Mouse (Mus musculus): ENCODE measurements around the gene Rab3il1.

Gene Rab3il1

DNA sequence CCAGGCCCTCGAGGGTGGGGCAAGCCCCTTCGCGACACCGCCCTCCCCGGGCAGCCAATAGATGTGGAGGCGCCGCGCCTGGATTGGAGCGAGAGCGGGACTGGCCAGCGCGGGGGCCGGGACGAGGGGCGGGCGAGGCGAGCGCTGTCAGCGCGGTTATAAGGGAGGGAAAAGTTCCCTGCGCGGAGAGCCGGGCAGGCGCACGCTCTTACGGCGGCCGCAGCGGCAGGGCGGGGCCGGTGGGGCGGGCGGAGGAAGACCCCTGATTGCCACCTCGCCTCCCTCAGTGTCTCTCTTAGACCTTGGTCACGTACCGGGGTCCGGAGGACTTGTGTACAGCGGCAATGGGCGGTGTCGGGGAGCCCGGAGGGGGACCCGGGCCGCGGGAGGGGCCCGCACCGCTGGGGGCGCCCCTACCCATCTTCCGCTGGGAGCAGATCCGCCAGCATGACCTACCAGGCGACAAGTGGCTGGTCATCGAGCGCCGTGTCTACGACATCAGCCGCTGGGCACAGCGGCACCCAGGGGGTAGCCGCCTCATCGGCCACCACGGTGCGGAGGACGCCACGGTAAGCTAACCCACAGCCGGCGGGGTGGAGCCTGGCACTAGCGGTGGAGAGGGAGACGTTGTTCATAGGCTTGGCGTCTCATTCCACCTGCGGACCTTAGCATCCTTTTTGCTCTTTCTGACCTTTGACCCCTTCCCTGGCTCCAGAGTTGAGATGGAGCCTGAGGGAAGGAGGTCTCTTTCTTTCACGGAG lies 40.1 kb downstream of the Rab3il1 start, which contains the start of gene Fads3:
Gene Fads3 (plus strand): TSS at position 182 of the 761 bp plus-strand sequence.
- DNase-seq (ENCODE audit: low spot score): peak; percentile 92

DNA sequence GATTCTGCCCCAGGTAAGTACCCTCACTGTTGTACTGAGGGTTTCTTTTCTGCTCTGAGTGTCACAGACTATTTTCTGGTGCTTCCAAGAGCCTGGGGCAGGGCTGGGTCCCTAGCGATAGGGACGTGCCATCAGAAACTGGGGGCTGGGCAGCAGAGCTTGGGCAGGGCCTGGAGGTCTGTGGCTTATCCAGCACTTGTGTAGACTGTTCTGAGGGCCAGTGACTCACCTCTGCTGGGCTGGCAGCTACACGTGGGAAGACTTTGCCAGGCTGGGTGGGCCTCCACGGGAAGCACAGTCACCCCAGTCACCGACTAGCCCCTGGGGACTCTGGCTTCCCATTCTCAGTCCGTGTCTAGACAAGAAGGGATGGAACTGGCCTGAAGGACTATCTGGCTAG lies 40.8 kb downstream of the Rab3il1 start:
- DNase-seq (ENCODE audit: low spot score): no peak

DNA sequence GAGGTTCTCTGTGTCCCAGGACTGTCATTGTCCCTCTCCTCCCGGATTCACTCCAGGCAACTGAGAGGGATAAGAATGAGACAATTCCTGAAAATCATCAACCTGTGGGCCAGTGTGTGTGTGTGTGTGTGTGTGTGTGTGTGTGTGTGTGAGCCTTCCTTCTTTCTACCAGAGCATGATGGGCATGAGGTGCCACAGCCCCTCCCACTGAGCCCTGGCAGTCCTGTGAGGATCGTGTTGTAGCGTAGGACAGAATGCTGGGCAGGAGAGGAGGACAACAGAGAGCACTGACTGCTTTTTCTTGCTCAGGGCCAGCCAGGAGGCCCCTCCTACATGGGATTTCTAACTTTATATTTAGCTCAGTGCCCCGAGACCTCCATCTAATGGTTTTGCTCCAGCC lies 41.3 kb downstream of the Rab3il1 start:
- no peak for DNase-seq (ENCODE audit: low spot score)

DNA sequence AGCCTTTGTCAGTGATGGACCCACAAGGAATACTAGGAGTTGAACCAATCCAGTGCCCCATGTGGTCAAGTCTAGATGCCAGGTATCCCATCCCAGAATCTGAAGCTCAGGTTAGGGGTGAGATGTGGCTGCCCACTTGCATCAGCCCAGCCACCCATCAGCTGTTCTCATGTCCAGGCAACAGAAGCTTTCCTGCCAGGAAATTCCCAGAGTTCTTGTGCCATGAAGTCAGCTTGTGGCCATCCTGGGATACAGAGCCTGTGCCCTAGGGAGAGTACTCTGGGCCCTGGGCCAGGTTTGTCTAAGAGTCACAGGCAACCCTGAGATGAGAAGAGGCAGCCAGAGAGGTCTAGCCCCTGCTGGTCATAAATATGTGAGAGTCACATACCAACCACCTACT lies 42.2 kb downstream of the Rab3il1 start:
- DNase-seq (ENCODE audit: low spot score): peak; percentile 78

DNA sequence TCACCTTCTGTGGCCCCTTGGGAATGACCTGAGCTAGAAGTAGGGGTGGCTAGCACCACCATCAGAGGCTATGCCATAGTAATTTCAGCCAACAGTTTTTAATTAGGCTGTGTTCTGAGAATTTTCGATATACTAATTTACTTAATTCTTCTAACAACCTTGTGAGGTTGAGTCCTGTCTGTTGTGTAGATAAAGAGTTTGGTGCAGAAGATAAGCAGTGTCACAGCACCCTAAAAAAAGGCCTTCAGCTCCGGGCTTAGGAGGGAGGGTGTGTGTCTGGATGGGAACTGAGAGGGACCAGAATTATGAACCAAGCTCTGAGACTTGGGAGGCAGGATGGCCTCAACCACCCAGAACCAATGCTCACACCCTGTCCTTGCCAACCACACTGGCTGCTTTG lies 44.2 kb downstream of the Rab3il1 start:
- DNase-seq (ENCODE audit: low spot score): no peak

DNA sequence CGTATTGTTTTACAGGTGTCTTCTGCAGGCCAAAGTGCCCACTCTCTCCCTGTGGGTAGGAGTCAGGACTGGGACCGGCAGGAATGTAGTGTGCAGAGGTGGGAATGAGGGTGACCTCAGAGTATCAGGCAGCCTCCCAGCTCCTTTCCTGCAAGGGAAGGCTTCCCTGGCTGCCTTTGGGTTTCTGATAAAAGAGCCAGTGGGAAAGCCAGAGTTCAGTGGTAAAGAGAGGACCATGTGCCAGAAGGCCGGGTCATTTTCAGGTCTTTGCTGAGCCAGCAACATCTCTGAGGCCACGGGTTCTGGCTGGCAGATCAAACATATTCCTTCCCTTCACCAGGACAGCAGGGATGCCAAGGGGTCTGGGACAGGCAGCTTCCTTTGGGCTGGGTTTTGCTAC lies 44.9 kb downstream of the Rab3il1 start:
- no peak for DNase-seq (ENCODE audit: low spot score)

DNA sequence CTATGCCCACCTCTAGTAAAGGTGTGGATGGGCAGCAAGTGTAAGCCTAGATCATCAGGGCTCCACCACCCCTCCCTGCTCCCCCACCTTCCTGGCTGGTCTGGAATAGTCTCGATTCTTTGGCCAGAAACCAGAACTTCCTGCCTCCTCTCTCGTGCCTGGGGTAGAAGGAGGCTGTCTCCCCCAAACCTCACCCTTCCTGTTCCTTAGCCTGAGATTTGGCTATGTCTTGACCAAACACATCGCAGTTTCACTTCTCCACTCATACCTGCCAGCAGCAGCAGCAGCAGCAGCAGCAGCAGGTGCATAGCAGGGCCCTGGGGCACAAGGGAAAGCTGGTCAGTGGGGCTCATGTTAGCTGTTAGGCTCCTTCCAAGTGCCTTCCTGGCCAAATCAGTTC lies 45.5 kb downstream of the Rab3il1 start:
- DNase-seq (ENCODE audit: low spot score): no peak

DNA sequence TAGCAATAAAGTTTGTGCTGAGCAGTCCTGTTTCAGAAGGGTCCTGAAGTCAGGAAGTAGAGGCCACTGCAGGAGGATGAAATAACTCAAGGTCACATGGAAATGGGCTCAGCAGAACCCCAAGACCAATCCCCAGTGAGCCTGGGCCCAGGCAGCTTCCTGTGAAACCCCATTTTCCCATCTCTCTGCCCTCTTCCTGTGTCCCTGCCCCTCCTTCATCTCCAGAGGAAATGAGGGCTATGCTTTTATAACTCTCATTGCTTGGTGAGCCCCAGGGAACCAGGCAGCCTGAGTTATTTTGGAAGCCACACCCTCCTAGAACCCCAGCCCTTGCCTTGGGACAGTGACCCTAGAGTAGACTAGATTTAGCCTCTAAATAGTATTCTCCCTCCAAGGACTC lies 48.1 kb downstream of the Rab3il1 start:
- DNase-seq (ENCODE audit: low spot score): no peak

DNA sequence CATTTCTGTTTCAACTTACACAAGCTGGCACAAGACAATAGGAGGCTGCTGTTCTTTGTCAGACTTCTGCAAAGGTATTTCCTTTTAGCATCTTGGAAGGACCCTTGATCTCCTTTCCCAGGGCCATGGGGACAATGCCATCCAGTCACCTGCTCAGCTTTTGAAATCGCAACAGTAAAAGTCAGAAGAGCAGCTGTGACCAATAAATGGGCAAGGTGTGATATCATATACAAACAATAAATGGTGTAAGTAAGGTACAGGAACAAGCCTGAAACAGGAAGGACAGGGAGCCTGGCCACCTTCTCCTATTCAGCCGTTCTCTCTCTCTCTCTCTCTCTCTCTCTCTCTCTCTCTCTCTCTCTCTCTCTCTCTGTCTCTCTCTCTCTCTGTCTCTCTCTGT lies 49.0 kb downstream of the Rab3il1 start:
- DNase-seq (ENCODE audit: low spot score): no peak

DNA sequence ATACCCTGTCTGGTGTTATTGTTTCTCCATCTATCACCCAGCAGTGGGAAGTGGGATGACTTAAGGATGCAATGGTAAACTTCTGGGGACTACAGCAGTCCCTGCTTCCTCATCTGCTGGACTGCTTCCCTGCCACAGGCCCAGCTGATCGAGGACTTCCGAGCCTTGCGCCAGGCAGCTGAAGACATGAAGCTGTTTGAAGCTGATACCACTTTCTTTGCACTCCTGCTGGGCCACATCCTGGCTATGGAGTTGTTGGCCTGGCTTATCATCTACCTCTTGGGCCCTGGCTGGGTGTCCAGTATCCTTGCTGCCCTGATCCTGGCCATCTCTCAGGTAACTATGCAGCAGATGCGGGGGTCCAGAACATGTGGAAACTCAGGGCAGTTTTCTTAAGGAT lies 51.2 kb downstream of the Rab3il1 start:
- no peak for DNase-seq (ENCODE audit: low spot score)

DNA sequence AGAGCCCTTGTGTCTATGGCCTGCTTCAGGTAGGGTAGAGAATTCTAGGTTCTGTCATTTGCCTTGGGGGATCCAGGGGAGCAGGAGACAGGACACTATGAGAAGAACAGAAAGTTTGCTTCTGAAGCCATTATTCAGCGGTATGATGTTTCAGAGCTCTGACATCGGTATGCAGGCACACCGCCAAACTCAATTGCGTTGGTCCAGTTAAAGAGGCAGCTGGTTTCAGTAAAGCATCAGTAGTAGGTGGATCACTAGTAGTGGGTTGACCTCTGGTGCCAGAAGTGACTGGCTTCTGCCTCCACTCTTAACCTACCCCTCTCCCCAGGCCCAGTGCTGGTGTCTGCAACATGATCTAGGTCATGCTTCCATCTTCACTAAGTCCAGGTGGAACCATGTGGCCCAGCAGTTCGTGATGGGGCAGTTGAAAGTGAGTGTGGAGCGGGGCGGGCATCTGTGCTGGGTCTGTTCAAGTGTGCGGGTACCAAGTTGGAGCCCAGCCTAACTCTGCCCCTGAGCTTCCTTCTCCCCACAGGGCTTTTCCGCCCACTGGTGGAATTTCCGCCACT lies 52.3 kb downstream of the Rab3il1 start:
- no peak for DNase-seq (ENCODE audit: low spot score)

DNA sequence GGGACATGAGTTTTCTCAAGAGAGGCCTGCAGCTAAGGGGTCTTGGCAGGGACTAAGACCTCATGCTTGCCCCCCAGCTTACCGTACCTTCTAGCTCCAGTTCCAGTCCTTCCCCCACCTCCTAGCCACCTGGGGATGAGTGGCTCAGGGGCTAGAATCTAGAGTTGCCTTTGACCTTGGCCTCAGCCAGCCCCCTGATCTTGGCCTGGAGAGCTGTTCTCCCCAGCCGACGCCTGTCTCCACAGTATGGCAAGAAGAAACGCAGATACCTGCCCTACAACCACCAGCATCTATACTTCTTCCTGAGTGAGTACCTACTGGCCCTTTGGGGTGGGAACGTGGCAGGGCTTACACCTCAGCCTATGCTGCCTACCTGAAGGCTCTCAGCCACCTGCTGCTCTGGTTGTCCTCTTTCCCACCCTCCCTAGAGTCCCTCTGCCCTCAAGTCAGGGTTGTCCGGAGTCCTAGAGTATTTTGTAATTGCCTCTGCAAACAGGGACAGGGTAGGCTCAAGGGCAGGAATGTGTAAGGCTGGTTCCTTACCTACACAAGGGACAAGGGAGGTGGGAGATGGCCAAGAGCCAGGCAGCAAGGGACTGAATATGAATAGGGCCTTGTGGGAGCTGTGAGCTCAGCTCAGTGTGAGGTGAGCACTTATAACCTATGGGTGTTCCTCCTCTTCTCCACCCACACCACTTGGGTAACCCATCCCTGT lies 53.0 kb downstream of the Rab3il1 start:
- DNase-seq (ENCODE audit: low spot score): no peak

DNA sequence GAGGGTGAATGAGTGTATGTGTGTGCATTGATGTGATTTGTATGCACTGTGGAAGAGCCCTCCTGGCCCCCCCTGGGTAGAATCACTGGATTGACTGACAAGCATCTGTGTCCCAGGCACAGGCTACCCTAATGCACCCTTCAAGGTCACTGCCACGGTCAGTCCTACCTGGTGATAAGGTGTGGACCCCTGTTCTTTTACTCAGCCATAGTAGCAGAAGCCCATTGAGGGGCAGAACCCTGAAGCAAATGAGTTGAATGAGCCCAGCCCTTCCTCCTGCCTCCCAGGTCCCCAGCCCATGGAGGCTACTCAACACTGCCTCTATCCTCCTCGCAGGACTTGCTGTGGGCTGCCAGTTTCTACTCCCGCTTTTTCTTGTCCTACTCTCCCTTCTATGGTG lies 53.8 kb downstream of the Rab3il1 start:
- DNase-seq (ENCODE audit: low spot score): no peak

DNA sequence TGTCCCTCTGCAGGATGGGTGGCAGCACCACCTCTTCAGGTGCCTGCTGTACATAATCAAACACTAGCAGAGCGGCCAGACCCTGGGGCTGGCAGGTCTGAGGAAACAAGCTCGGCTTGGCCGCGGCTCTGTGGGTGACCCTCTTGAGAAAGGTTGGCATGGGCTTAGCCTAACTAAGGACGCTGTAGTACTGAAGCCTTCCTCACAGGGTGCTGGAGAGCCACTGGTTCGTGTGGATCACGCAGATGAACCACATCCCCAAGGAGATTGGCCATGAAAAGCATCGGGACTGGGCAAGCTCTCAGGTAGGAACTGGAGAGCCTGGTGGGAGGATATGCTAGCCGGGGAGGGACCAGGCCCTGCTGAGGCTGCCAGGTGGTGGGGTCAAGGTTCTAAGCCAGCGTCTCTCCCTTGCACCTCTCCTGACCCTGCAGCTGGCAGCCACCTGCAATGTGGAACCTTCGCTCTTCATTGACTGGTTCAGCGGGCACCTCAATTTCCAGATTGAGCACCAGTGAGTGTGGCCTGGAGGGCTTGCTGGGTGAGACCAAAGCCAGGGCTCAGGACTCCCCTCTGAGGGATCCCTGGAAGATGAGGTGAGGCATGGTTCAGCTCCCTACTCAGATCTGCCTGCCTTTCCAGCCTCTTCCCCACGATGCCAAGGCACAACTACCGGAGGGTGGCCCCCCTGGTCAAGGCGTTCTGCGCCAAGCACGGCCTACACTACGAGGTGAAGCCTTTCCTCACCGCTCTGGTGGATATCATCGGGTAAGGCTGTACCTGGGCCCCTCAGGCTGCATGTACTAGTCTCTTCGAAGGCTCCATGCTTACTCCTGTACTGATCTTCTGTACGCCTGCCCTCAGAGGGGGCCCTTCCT lies 54.6 kb downstream of the Rab3il1 start:
- no peak for DNase-seq (ENCODE audit: low spot score)

DNA sequence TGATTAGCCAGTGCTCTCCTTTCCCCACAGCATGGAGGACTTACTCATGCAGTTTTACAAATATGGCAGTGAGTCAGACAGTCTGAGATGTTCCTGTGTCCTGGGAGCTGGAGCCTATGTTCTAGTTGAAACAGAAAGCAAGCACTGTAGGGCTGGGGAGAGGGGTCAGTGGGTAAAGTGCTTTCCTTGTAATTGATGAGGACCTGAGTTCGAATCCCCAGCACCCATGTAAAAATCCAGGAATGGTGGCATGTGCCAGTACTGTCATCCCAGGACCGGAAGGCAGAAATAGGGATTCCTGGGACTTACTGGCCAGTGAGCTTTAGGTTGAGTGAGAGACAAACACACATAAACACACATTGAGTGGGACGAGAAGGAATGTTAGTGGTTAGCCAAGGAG lies 55.2 kb downstream of the Rab3il1 start:
- DNase-seq (ENCODE audit: low spot score): no peak

DNA sequence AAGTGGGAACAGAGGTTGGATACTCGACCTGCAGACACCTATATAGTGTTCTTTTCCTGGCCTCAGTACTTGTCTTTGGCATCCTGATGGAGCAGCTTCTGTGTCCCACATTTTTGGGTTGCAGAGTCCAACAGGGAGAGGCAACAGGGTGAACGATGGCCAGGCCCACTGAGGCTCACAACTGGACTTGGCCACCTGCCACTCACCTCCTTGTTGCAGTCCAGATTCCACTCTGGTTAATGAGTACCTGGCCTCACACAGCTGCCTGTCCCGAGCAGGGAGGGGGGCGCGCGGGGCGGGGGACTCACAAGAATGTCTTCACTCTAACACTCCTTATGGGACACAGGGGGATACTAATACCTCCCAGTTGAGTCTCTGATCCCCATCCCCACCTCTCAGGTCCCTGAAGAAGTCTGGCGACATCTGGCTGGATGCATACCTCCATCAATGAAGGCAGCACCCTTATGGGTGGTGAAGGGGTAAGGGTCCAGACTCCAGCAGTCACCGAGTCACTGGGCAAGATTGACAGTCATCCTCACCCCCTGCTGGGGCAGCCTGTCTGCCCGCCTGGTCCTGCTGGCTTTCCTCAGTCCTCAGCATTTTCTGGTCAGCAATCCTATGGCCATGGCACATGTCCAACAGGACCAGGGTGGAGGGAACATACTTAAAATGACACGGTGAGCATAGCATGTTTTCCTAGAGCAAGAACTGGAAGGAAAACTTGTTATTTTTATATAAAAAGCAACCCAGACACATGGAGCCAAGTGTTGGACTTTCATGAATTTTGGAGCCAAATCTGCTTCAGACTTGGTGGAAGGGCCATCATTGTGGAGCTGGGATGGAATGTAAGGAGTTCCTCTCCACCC lies 56.2 kb downstream of the Rab3il1 start:
- peak; percentile 48 for DNase-seq (ENCODE audit: low spot score)

DNA sequence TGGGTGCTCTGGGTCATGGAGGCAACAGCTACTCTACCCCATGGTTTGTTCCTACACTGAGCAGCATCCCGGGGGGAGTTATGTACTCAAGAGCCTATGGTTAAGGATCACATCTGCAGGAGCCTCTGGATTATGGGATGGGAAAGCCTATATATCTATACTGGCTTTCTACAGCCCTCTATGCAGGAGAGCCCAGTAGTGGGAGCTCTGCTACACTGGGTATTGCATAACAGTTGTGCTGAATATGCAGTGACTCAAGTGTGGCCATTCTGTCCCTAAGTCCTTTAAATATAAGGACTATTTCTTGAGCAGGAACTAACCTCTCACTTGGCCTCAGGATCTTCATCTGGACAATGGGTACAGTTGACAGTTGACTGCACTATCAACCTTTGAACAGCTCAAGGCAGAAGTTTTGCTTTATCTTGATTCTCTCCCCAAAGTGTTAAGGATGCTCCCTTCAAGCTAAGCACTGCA lies 56.9 kb downstream of the Rab3il1 start:
- DNase-seq (ENCODE audit: low spot score): no peak

DNA sequence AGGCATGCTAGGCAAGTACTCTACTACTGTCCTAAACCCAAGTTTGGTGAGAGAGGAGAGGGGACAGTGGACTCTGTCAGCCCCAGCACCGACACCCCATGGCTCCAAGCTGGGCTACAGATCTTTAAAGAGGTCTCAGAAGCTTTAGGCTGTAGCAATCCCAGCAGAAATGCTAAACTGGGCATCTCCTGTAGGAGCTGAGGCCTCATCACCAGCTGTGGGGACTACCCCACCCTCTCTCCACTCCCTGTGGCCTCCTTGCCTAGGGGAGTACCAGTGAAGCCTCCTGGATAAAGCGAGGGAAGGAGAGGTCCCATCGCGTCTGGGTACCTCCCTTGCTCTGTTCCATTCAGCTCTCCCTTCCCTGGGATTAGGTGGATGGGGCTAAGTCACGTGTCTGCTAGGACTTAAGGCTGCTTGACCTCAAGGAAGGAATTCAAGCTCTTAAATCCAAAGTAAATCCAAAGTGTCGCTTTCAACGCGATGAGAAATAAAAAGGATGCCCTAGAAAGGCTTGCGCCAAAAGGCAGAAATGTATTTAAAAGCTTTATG lies 57.5 kb downstream of the Rab3il1 start:
- DNase-seq (ENCODE audit: low spot score): no peak

DNA sequence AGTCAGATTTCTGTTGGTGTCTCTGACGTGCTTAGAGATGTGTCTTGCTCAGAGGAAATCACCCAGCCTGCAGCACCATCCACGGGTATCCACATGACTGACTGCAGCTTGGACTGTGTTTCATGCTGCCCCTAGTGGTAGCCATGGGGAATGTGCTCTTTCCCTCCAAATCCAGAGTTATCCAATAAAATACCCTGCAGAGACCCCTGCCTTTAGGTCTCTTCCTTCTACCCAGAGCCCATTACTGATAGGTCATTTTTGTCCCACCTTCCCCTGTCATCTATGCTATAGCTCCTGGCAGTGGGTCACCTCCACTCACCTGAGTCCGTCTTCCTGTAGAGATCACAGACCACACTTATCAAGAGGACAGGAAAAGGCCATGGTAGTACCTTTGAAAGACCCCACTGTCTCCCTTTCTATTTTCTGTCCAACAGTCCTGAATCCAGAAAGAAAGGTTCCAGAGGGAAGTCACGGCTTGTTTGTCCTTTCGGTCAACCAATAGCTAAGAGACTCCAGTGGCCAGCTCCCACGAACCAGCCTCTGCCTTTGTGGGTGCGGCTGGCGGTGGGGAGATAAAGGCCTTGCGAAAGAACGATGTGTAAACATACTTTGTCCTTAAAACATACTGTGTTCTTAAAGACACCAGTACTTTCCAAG lies 58.6 kb downstream of the Rab3il1 start:
- peak; percentile 83 for DNase-seq (ENCODE audit: low spot score)

Data from lung, postnatal 25 days (tissue).